Mouse (Mus musculus) hindbrain, postnatal 0 days (tissue): Measurements from ENCODE around the gene Clptm1l. TPM values are rescaled to one million over a fixed set of nuclear protein-coding genes. Genes with fewer than 3 reads are reported as not detected.

Experiments
- ATAC-seq: fragments of 200-750 bp; cut with Nextera tagmentation; 2 replicates; pipeline ENCODE4 v1.8.0; 2017; ENCODE audit warnings: mild to moderate bottlenecking, moderate TSS enrichment, moderate library complexity
- DNase-seq: peaks from one replicate; pipeline ENCODE4 v3.0.0-alpha.2; 2015; ENCODE audit warnings: low spot score
- H3K27ac ChIP-seq: fragments of 300-500 bp; sonication (generic); 2 replicates; pipeline ENCODE4 v1.5.1; 2014; ENCODE audit warnings: mild to moderate bottlenecking
- H3K27me3 ChIP-seq: fragments of 300-500 bp; sonication (generic); 2 replicates; pipeline ENCODE4 v1.6.1; 2014; ENCODE audit warnings: low read length, mixed read lengths; ENCODE audit not compliant: insufficient read depth
- H3K36me3 ChIP-seq: fragments of 300-500 bp; sonication (generic); 2 replicates; pipeline ENCODE4 v1.6.1; 2014; ENCODE audit warnings: low read length, mixed read lengths; ENCODE audit not compliant: insufficient read depth
- H3K4me1 ChIP-seq: fragments of 300-500 bp; sonication (generic); 2 replicates; pipeline ENCODE4 v1.6.1; 2014; ENCODE audit warnings: antibody characterized with exemption, low read length, mixed read lengths; ENCODE audit not compliant: insufficient read depth
- H3K4me2 ChIP-seq: fragments of 300-500 bp; sonication (generic); 2 replicates; pipeline ENCODE4 v1.6.1; 2014; ENCODE audit warnings: low read depth, mild to moderate bottlenecking, low read length, moderate library complexity, mixed read lengths
- H3K4me3 ChIP-seq: fragments of 300-500 bp; sonication (generic); 2 replicates; pipeline ENCODE4 v1.5.1; 2014; ENCODE audit warnings: low read length
- H3K9ac ChIP-seq: fragments of 300-500 bp; sonication (generic); replicated peaks from 2 replicates; pipeline ENCODE4 v1.6.1; 2014; ENCODE audit warnings: mild to moderate bottlenecking, low read length, moderate library complexity, mixed read lengths
- H3K9me3 ChIP-seq: fragments of 300-500 bp; sonication (generic); 2 replicates; pipeline ENCODE4 v1.6.1; 2016; ENCODE audit warnings: low read length, mixed read lengths
- CTCF ChIP-seq: IDR thresholded peaks from 2 replicates; pipeline ENCODE4 v1.5.1; 2016; ENCODE audit warnings: antibody characterized with exemption, control low read depth, low read depth
- WGBS: fragments of 180-500 bp; shearing (Covaris S2); extraction: QIAGEN DNeasy Blood & Tissue Kit; methylation state at CpG from one replicate; pipeline ENCODE4 v1.1.7; 2014; 5-methylcytosine and 5-hydroxymethylcytosine counted together
- polyA plus RNA-seq: library from polyadenylated mRNA; unstranded; fragments of >200 nt; fragmentation: Nextera tagmentation; extraction: Ambion mirVana; gene quantifications from 2 replicates; pipeline ENCODE4 v1.2.1, GENCODE M21; 2015
- total RNA-seq: library from RNA; depleted of rRNA; stranded (reverse); fragments of >200 nt; gene quantifications from 2 replicates; pipeline ENCODE4 v1.2.3, GENCODE M21; 2014

The Clptm1l gene
- total and polyA plus RNA-seq, 2 experiments from 2014 or later: 131 to 150 TPM

GRCm38 (mm10) chr13:73600217-73600616 lies 3.6 kb upstream of the Clptm1l start:
- Histone ChIP-seq H3K27me3 (peaks cover 3% of the 10 kb centered on the region; the same call in 1 of the 2 replicates), H3K36me3 (no peaks in the 10 kb centered on the region), H3K9me3 (no peaks in the 10 kb centered on the region), H3K9ac (no peak overlapping the region), H3K27ac (no peak overlapping the region), H3K4me2 (no peak overlapping the region), H3K4me3 (no peak overlapping the region), H3K4me1 (peaks cover 11% of the 10 kb centered on the region)
- TF ChIP-seq CTCF: no peak
- no peak for DNase-seq
- WGBS: 78% methylated on average over 4 of the region's 4 CpGs
- no peak for ATAC-seq

- no peak for ATAC-seq
- 0 out of 2 replicates have a peak overlapping the region, but pooled peaks have one; percentile 70 for H3K27ac ChIP-seq
These were observed 760 bp upstream of the Clptm1l start for GRCm38 (mm10) chr13:73603046-73603445.

GRCm38 (mm10) chr13:73604156-73604957 lies 551 bp downstream of the Clptm1l start:
- peak overlapping the region; percentile 98 for H3K4me2 ChIP-seq
- peaks cover 16% of the 10 kb centered on the region for H3K4me1 ChIP-seq
- peak; percentile 19; the same call in 1 of the 2 replicates for TF ChIP-seq CTCF
- DNase-seq (peak; percentile 6), ATAC-seq (peak; percentile 80)
- peak overlapping the region; percentile 88 for H3K9ac ChIP-seq
- WGBS: 6% methylated on average over 28 of the region's 39 CpGs
- H3K36me3 ChIP-seq: peaks cover 23% of the 10 kb centered on the region
- peak overlapping the region; percentile 70 for H3K27ac ChIP-seq
- H3K4me3 ChIP-seq: peak overlapping the region; percentile 80
- H3K9me3 ChIP-seq: no peaks in the 10 kb centered on the region
- no peaks in the 10 kb centered on the region for H3K27me3 ChIP-seq

More at GRCm38 (mm10) chr13:73603046-73603445, 760 bp upstream of the Clptm1l start:
- H3K4me2 ChIP-seq: peak overlapping the region; percentile 98
- peak overlapping the region; percentile 88 for H3K9ac ChIP-seq
- 53% methylated on average over 4 of the region's 4 CpGs for WGBS
- H3K9me3 ChIP-seq: no peaks in the 10 kb centered on the region
- no peak for TF ChIP-seq CTCF
- H3K4me1 ChIP-seq: peaks cover 16% of the 10 kb centered on the region
- peaks cover 10% of the 10 kb centered on the region for H3K36me3 ChIP-seq
- DNase-seq: no peak
- no peaks in the 10 kb centered on the region for H3K27me3 ChIP-seq
- H3K4me3 ChIP-seq: peak overlapping the region; percentile 80

GRCm38 (mm10) chr13:73618406-73618805 lies 14.6 kb downstream of the Clptm1l start:
- H3K4me1 ChIP-seq: no peaks in the 10 kb centered on the region
- H3K36me3 ChIP-seq: peaks cover 76% of the 10 kb centered on the region
- H3K27ac ChIP-seq: no peak overlapping the region
- TF ChIP-seq CTCF: no peak
- H3K4me3 ChIP-seq: no peak overlapping the region
- no peaks in the 10 kb centered on the region for H3K9me3 ChIP-seq
- H3K27me3 ChIP-seq: no peaks in the 10 kb centered on the region
- H3K4me2 ChIP-seq: no peak overlapping the region
- ATAC-seq (no peak), DNase-seq (no peak)
- H3K9ac ChIP-seq: no peak overlapping the region
- WGBS: 94% methylated on average over 5 of the region's 5 CpGs

DNA sequence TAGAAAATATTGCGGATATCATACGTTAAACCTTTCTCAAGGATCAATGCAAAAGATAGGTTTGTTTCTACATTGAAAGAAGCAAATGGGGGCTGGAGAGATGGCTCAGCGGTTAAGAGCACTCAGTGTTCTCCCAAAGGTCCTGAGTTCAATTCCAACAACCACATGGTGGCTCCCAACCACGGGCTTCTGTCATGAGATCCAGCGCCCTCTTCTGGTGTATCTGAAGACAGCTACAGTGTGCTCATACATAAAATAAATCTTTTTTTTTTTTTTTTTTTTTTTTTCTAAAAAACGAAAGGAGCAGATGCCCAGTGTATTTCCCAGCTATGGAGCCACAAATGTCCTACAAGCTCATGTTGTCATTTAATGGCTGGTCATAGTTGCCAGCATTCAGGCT lies 16.8 kb downstream of the Clptm1l start:
- Histone ChIP-seq H3K4me2 (no peak overlapping the region), H3K27ac (no peak overlapping the region), H3K9me3 (no peaks in the 10 kb centered on the region), H3K4me1 (no peaks in the 10 kb centered on the region), H3K27me3 (no peaks in the 10 kb centered on the region), H3K9ac (no peak overlapping the region), H3K4me3 (no peak overlapping the region), H3K36me3 (peaks cover 54% of the 10 kb centered on the region)
- 70% methylated on average over 6 of the region's 6 CpGs for WGBS
- ATAC-seq (peak; percentile 13; the same call in 1 of the 2 replicates), DNase-seq (peak; percentile 62)
- TF ChIP-seq CTCF: peak; percentile 57

DNA sequence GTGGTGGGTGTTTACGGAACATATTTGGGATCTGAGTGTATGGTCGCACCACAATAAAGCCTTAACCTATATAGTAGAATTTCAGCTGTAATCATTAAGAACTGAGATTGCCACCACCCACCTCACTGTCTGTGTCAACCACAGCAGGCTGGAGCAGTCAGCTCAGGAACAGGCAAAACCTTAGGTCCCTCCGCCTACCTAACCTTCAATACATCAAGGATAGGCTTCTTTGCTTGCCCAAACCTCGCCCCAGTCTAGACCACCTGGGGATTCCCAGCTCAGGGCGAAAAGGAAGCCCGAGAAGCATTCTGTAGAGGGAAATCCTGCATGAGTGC lies 22.6 kb downstream of the Clptm1l start:
- no peak for ATAC-seq
- Histone ChIP-seq H3K4me2 (peak overlapping the region; percentile 78), H3K4me1 (peaks cover 12% of the 10 kb centered on the region; the same call in 1 of the 2 replicates), H3K36me3 (peaks cover 9% of the 10 kb centered on the region; the same call in 1 of the 2 replicates), H3K27ac (no peak overlapping the region), H3K4me3 (peak overlapping the region; percentile 41), H3K27me3 (no peaks in the 10 kb centered on the region), H3K9me3 (no peaks in the 10 kb centered on the region), H3K9ac (peak overlapping the region; percentile 58)
- 40% methylated on average over 6 of the region's 6 CpGs for WGBS
- no peak for DNase-seq
- no peak for TF ChIP-seq CTCF
